Mouse (Mus musculus): ENCODE results near the gene Fndc3b.

The Fndc3b gene

GRCm38 (mm10) chr3:27709096-27709905, 1.8 kb downstream of the Fndc3b start:
- DNase-seq (ENCODE audit: low read depth, low spot score): no peak

- DNase-seq (ENCODE audit: low read depth, low spot score): no peak
Observed at GRCm38 (mm10) chr3:27708581-27708980, 2.5 kb downstream of the Fndc3b start.

GRCm38 (mm10) chr3:27705761-27706160, 5.3 kb downstream of the Fndc3b start:
- no peak for DNase-seq (ENCODE audit: low read depth, low spot score)

GRCm38 (mm10) chr3:27705056-27705455, 6.1 kb downstream of the Fndc3b start:
- no peak for DNase-seq (ENCODE audit: low read depth, low spot score)

GRCm38 (mm10) chr3:27704641-27705040, 6.5 kb downstream of the Fndc3b start:
- no peak for DNase-seq (ENCODE audit: low read depth, low spot score)

- DNase-seq (ENCODE audit: low read depth, low spot score): no peak
Observed at GRCm38 (mm10) chr3:27703531-27703930, 7.6 kb downstream of the Fndc3b start.

- no peak for DNase-seq (ENCODE audit: low read depth, low spot score)
Observed at GRCm38 (mm10) chr3:27703081-27703480, 8.0 kb downstream of the Fndc3b start.

- DNase-seq (ENCODE audit: low read depth, low spot score): no peak
Observed at GRCm38 (mm10) chr3:27698671-27699070, 12.4 kb downstream of the Fndc3b start.

GRCm38 (mm10) chr3:27696449-27696797, 14.7 kb downstream of the Fndc3b start:
- DNase-seq (ENCODE audit: low read depth, low spot score): no peak

GRCm38 (mm10) chr3:27695612-27696448, 15.3 kb downstream of the Fndc3b start:
- DNase-seq (ENCODE audit: low read depth, low spot score): no peak

GRCm38 (mm10) chr3:27694586-27694985, 16.5 kb downstream of the Fndc3b start:
- no peak for DNase-seq (ENCODE audit: low read depth, low spot score)

- DNase-seq (ENCODE audit: low read depth, low spot score): no peak
Observed at GRCm38 (mm10) chr3:27694111-27694510, 17.0 kb downstream of the Fndc3b start.

- no peak for DNase-seq (ENCODE audit: low read depth, low spot score)
Observed at GRCm38 (mm10) chr3:27691486-27692160, 19.5 kb downstream of the Fndc3b start.

- DNase-seq (ENCODE audit: low read depth, low spot score): peak; percentile 76
Observed at GRCm38 (mm10) chr3:27690030-27690429, 21.1 kb downstream of the Fndc3b start.

- DNase-seq (ENCODE audit: low read depth, low spot score): peak; percentile 63
Observed at GRCm38 (mm10) chr3:27689149-27689865, 21.8 kb downstream of the Fndc3b start.

GRCm38 (mm10) chr3:27686732-27687491, 24.2 kb downstream of the Fndc3b start:
- no peak for DNase-seq (ENCODE audit: low read depth, low spot score)

- no peak for DNase-seq (ENCODE audit: low read depth, low spot score)
Observed at GRCm38 (mm10) chr3:27685650-27686208, 25.4 kb downstream of the Fndc3b start.

- DNase-seq (ENCODE audit: low read depth, low spot score): no peak
Observed at GRCm38 (mm10) chr3:27685134-27685533, 26.0 kb downstream of the Fndc3b start.

GRCm38 (mm10) chr3:27683374-27683773, 27.7 kb downstream of the Fndc3b start:
- no peak for DNase-seq (ENCODE audit: low read depth, low spot score)

- peak; percentile 44 for DNase-seq (ENCODE audit: low read depth, low spot score)
Observed at GRCm38 (mm10) chr3:27677574-27677973, 33.5 kb downstream of the Fndc3b start.

All from skeletal muscle tissue, adult 2 months (tissue).